Mouse (Mus musculus) lung, adult 2 months (tissue): ENCODE data around the gene Alg13.

Experiments used
- CTCF ChIP-seq: fragments of 200-500 bp; IDR thresholded peaks from 2 replicates; pipeline ENCODE4 v1.5.1; 2011; ENCODE audit warnings: mild to moderate bottlenecking, low read length, control low read depth; ENCODE audit not compliant: insufficient read depth
- POLR2A ChIP-seq: fragments of 200-500 bp; IDR thresholded peaks from 2 replicates; pipeline ENCODE4 v1.6.1; 2011; ENCODE audit warnings: low read depth, mild to moderate bottlenecking, control low read depth, low read length, borderline replicate concordance; ENCODE audit errors: extremely low read depth

DNA sequence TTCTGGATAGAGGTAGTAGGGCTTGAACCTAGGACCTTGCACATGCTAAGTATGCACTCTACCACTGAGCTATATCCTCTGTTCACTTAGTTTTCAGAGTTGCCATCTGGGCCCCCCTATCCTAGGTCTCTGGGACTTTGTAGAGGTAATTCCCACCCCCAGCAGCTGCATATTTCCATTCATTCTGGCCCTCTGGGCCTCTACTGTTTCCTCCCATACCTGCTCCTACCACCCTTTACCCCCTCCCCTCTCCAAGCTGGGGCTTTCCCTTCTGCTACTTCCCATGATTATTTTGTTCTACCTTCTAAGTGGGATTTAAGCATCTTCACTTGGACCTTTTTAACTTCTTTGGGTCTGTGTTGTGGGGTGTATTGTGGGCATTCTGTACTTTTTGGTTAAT lies 7.8 kb downstream of the Alg13 start:
- TF ChIP-seq CTCF (no peak), POLR2A (no peak)
